Mouse (Mus musculus): ENCODE measurements around the gene Slc37a1. TPM values are rescaled to one million over a fixed set of nuclear protein-coding genes. Genes with fewer than 3 reads are reported as not detected.

The Slc37a1 gene
- polyA plus RNA-seq, 1 experiment from 2014 or later = 13.4 TPM

DNA sequence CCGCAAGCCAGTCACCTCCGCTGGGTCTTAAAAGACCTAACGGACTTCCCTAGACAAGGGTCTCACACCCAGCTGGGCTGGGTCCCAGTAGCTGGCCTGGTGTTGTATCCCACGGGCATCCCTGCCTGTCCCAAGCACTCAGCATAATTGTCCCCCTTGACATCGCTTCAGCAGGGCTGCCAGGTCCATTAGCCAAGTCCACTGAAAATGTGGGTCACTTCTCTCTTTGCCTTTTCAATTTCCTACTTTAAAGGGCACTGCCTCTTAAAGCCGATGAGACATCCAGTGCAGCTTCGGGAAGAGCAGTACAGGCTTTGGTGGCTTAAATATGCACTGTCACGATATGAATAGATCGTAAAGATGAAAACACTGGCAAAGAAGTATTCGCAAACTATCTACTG is 91.8 kb downstream of the Slc37a1 start:
- Histone ChIP-seq H3K9ac (no peak overlapping the region), H3K9me3 (no peaks in the 10 kb centered on the region), H3K27ac (replicated peaks) (peak overlapping the region; percentile 30; the same call in 1 of the 2 replicates), H3K36me3 (no peaks in the 10 kb centered on the region), H3K4me3 (no peak overlapping the region), H3K27me3 (no peaks in the 10 kb centered on the region), H3K4me1 (replicated peaks) (peaks cover 8% of the 10 kb centered on the region), H3K4me2 (peak overlapping the region; percentile 31)
- 57% methylated on average over 10 of the region's 10 CpGs for WGBS
- 0 out of 2 replicates have a peak, but pooled peaks have one; percentile 71 for ATAC-seq (ENCODE audit: low FRiP score, low read depth)

DNA sequence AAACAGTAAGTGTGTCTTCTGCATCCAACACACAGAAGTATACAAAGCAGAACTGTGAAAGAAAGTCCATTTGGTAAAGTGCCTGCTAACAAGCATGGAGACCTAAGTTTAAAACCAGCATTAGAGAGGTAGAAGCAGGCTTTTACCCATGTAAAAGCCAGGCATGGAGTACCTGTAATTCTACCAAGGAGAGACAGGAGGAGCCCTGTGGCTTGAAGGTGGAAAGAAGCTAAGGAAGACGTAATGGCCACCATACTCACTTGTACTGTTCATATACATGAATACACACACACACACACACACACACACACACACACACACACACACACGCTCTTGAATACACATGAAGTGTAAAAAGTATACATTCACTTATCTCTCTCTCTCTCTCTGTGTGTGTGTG is 92.5 kb downstream of the Slc37a1 start:
- H3K36me3 ChIP-seq = no peaks in the 10 kb centered on the region
- no peaks in the 10 kb centered on the region for H3K27me3 ChIP-seq
- WGBS = 80% methylated on average over 2 of the region's 2 CpGs
- no peak overlapping the region for H3K4me2 ChIP-seq
- peaks cover 8% of the 10 kb centered on the region for H3K4me1 ChIP-seq (replicated peaks)
- no peak for ATAC-seq (ENCODE audit: low FRiP score, low read depth)
- no peak overlapping the region for H3K27ac ChIP-seq (replicated peaks)
- H3K9me3 ChIP-seq = no peaks in the 10 kb centered on the region
- no peak overlapping the region for H3K4me3 ChIP-seq
- no peak overlapping the region for H3K9ac ChIP-seq

DNA sequence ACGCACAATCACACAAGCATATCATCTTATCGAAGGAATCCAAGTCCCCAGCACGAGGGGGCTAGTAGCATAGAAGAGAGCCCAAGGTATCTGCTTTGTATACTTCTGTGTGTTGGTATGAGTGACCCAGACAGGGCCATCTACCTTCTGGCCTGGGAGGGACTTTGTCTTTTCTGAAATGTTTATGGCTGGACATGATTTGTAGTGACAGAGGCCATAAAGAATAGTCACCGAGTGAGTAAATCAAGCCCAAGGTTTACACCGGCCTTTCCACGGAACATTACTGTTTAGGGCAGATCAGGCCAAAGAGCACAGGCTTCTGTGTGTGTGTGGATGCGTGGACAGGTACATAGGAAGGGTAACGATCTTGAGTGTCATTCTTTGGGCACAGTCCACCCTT is 93.3 kb downstream of the Slc37a1 start:
- 88% methylated on average over 8 of the region's 8 CpGs for WGBS
- no peak overlapping the region for H3K4me2 ChIP-seq
- H3K36me3 ChIP-seq = no peaks in the 10 kb centered on the region
- H3K4me1 ChIP-seq (replicated peaks) = peaks cover 12% of the 10 kb centered on the region
- no peak overlapping the region for H3K4me3 ChIP-seq
- no peak for ATAC-seq (ENCODE audit: low FRiP score, low read depth)
- H3K27ac ChIP-seq (replicated peaks) = no peak overlapping the region
- no peaks in the 10 kb centered on the region for H3K9me3 ChIP-seq
- H3K9ac ChIP-seq = no peak overlapping the region
- H3K27me3 ChIP-seq = no peaks in the 10 kb centered on the region

DNA sequence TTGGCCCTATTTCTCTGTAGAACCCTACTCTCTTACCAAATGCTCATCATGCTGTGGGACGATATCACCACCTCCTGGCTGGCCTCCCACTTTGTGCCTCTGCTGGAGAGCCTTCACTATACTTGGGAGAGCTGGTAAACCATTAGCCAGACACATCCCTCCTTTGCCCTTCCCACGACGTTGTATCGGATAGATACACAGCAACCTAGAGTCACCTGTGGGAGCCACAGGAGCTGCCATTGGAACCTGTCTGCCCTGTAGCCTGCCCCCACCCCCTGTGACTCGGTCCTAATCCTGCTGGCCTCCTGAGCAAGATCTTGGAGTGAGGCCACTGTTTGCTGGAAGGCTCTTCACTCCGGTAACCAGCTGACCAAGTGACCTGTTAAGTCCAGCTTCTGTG is 96.7 kb downstream of the Slc37a1 start:
- WGBS = 73% methylated on average over 6 of the region's 6 CpGs
- H3K36me3 ChIP-seq = no peaks in the 10 kb centered on the region
- ATAC-seq (ENCODE audit: low FRiP score, low read depth) = no peak

DNA sequence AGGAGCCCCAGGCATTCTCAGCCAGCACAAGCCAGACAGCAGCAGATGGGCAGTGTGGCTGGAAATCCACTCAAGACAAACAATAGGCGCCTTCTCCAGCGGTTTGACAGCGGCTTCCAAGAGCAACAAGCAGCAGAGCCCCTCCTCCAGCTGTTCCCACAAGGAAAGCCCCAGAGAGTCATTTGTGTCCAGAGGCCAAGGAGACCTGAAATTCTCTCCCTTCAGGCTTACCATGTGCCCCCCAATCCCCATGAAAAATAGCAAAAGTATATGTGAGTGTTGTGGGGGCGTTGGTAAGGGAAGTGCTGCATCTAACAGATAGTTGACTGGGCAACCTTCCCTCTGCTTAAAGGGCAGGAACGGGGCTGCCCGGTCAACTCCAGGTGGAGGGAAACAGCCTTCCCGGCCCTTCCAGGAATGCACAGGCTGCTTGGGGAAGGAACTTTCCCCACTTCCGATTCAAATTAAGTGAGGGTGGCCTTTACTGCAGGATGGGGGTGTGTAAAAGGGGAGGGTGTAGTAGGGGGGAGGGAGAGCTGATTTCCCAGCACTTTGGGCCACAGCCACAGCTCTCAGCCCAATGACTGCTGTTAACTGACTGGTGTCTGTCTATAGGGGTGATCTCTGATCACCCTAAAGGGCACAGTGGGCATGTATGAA is 98.5 kb downstream of the Slc37a1 start:
- H3K4me3 ChIP-seq = no peak overlapping the region
- H3K9me3 ChIP-seq = no peaks in the 10 kb centered on the region
- peak overlapping the region; percentile 77 for H3K27ac ChIP-seq (replicated peaks)
- peak overlapping the region; percentile 70 for H3K4me2 ChIP-seq
- ATAC-seq (ENCODE audit: low FRiP score, low read depth) = peak; percentile 32
- H3K4me1 ChIP-seq (replicated peaks) = peaks cover 48% of the 10 kb centered on the region
- H3K36me3 ChIP-seq = no peaks in the 10 kb centered on the region
- 11% methylated on average over 8 of the region's 8 CpGs for WGBS
- H3K9ac ChIP-seq = no peak overlapping the region
- H3K27me3 ChIP-seq = no peaks in the 10 kb centered on the region

More for the DNA sequence above, 96.7 kb downstream of the Slc37a1 start:
- Histone ChIP-seq H3K9me3 (no peaks in the 10 kb centered on the region), H3K9ac (no peak overlapping the region), H3K4me2 (no peak overlapping the region), H3K4me1 (replicated peaks) (peaks cover 31% of the 10 kb centered on the region), H3K27ac (replicated peaks) (no peak overlapping the region), H3K27me3 (no peaks in the 10 kb centered on the region), H3K4me3 (no peak overlapping the region)

DNA sequence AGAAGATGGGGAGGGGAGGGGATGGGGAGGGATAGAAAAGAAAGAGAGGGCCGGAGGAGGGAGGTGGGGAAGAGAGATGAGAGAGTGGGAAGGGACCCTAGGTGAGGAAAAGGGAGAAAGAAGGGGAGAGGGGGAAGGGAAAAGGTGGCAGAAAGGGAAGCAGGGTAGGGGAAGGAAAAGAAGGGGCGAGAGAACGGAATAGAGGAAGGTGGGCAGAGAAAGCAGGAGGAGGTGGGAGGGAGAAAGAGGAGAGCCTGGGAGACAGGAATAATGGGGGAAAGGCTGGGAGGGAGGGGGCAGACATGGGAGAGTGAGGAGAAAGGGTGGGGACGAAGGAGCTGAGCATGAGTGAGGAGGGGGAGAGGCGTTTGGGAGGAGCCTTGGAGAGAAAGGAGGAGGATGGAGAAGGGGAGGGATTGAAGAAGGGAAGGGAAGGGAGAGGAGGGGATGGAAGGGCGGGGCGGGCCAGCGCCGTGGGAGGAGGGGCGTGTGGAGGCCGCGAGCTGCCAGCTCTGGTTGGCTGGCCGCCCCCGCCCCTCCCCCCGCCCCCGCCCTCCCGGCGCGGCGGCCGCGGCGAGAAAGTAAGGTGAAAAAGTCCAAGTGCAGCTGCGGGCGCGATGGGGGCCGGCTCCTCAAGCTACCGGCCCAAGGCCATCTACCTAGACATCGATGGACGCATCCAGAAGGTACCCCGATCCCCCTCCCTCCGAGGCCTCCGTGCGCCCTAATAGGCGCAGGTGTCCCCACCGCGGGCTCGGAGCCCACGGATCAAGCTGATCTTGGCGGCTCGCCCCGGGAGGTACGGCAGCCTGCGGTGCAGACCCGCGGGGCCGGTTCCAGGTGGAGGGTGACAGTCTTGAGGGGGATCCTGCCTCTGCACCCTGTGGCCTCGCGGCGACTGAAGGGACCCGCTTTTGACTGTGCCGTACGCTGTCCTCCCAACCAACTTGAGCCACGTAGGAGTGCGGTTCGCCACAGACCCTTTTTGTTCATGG is 99.4 kb downstream of the Slc37a1 start, which contains the start of gene Pde9a:
Gene Pde9a (plus strand): TSS at position 540 of the 995 bp plus-strand sequence.
- H3K27ac ChIP-seq (replicated peaks) = peak within 1 kb of the TSS; percentile 77
- H3K9ac ChIP-seq = peak within 1 kb of the TSS; percentile 69
- H3K27me3 ChIP-seq = no peaks in the 10 kb centered on the region
- WGBS = under 1% methylated on average over 45 of the region's 56 CpGs
- no peaks in the 10 kb centered on the region for H3K36me3 ChIP-seq
- peaks cover 49% of the 10 kb centered on the region for H3K4me1 ChIP-seq (replicated peaks)
- ATAC-seq (ENCODE audit: low FRiP score, low read depth) = peak; percentile 91
- peak within 1 kb of the TSS; percentile 70 for H3K4me2 ChIP-seq
- H3K9me3 ChIP-seq = no peaks in the 10 kb centered on the region
- H3K4me3 ChIP-seq = peak within 1 kb of the TSS; percentile 70

DNA sequence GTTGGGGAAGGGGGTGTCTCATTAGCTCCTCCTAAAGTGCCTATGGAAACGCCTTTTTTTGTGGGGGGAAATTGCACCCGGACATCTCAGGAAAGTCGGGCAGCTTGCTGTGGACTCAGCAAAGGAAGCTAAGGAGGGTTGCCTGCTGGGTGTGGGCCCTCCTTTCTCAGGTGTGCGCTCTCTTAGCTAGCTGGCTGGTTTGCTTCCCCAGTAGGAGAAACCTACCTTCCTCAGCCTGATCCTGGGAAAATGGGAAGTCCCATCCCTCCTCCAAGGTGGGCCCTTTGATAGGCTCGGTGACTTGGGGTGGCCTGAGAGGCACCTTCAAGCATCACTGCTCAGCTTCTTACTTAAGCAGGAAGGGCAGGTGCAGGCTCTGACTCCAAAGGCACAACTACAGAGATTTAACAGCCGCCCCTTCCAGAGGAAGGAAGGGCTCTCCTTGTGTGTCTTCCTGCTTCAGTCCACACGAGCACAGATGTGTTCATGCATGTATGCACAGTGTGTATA is 100.2 kb downstream of the Slc37a1 start:
- Histone ChIP-seq H3K36me3 (no peaks in the 10 kb centered on the region), H3K4me3 (peak overlapping the region; percentile 70), H3K27me3 (no peaks in the 10 kb centered on the region), H3K9me3 (no peaks in the 10 kb centered on the region), H3K27ac (replicated peaks) (peak overlapping the region; percentile 62), H3K4me1 (replicated peaks) (peaks cover 49% of the 10 kb centered on the region), H3K4me2 (peak overlapping the region; percentile 70), H3K9ac (peak overlapping the region; percentile 69)
- 9% methylated on average over 7 of the region's 7 CpGs for WGBS
- ATAC-seq (ENCODE audit: low FRiP score, low read depth) = no peak

DNA sequence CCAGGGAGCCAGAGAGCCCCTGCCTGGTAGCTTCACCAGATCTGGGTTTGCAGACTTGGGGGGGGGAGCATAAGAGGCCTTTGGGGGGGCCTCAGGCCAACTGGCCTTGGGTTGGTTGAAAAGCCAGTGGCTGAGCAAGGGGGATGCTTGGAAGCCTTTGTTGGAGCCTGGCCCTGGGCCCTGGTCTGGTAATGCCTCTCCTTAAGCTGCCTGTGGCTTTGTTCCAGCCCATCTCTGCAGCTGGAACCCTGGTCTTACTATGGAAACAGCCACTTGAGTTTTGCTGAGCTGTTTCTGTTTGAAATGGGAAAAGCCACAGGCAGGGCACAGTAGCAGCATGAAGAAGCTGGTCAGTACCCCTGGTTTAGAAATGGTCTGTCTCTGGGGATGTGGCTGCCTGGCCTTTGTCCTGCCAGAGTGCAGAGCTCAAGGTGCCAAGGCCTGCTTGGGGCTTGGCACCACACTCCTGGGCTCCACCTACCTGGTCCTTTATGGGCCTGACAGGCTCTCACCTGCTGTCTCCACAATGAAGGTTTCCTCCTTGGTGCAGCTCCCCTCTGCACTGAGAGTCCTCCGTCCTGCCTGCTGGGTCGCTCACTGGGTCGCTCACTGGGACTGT is 102.9 kb downstream of the Slc37a1 start:
- Histone ChIP-seq H3K36me3 (no peaks in the 10 kb centered on the region), H3K9ac (0 out of 2 replicates have a peak overlapping the region, but pooled peaks have one; percentile 15), H3K4me2 (peak overlapping the region; percentile 70), H3K27me3 (no peaks in the 10 kb centered on the region), H3K27ac (replicated peaks) (peak overlapping the region; percentile 54), H3K4me3 (no peak overlapping the region), H3K9me3 (no peaks in the 10 kb centered on the region), H3K4me1 (replicated peaks) (peaks cover 48% of the 10 kb centered on the region)
- ATAC-seq (ENCODE audit: low FRiP score, low read depth) = no peak
- 86% methylated on average over 3 of the region's 3 CpGs for WGBS

DNA sequence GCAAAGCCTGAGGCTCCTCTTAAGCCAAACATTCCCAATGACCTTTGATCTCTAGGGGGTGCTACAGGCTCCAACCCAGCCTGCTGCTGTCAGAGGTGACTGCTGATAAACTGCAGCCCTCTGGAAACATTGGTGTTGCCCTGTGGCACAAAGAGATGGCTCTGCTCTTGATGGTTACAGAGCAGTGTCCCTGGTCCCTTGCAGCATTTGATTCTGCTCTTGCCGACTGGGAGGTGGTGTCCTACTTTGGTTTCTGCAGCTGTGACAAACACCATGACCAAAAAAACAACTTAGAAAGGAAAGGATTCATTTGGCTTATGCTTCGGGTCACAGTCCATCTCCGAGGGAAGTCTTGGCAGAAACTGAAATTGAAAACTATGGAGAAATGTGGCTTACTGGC is 104.9 kb downstream of the Slc37a1 start:
- Histone ChIP-seq H3K36me3 (no peaks in the 10 kb centered on the region), H3K4me1 (replicated peaks) (peaks cover 36% of the 10 kb centered on the region), H3K4me2 (no peak overlapping the region), H3K9ac (no peak overlapping the region), H3K27me3 (no peaks in the 10 kb centered on the region), H3K9me3 (no peaks in the 10 kb centered on the region), H3K27ac (replicated peaks) (no peak overlapping the region), H3K4me3 (no peak overlapping the region)
- ATAC-seq (ENCODE audit: low FRiP score, low read depth) = no peak
- 80% methylated on average over 3 of the region's 3 CpGs for WGBS

DNA sequence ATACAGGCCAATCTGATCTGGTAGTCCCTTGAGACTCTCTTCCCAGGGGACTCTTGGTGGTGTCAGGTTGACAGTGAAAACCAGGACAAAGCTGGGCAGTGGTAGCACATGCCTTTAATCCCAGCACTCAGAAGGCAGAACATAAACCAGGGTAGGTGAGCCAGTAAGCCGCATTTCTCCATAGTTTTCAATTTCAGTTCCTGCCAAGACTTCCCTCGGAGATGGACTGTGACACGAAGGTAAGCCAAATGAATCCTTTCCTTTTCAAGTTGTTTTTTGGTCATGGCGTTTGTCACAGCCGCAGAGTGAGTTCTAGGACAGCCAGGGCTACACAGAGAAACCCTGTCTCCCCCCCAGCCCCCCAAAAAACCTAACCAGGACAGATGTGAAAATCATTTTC is 105.4 kb downstream of the Slc37a1 start:
- H3K9ac ChIP-seq = no peak overlapping the region
- H3K27ac ChIP-seq (replicated peaks) = no peak overlapping the region
- peaks cover 32% of the 10 kb centered on the region for H3K4me1 ChIP-seq (replicated peaks)
- no peak for ATAC-seq (ENCODE audit: low FRiP score, low read depth)
- WGBS = 88% methylated on average over 5 of the region's 5 CpGs
- no peak overlapping the region for H3K4me2 ChIP-seq
- H3K4me3 ChIP-seq = no peak overlapping the region
- no peaks in the 10 kb centered on the region for H3K9me3 ChIP-seq
- H3K27me3 ChIP-seq = no peaks in the 10 kb centered on the region
- H3K36me3 ChIP-seq = no peaks in the 10 kb centered on the region

DNA sequence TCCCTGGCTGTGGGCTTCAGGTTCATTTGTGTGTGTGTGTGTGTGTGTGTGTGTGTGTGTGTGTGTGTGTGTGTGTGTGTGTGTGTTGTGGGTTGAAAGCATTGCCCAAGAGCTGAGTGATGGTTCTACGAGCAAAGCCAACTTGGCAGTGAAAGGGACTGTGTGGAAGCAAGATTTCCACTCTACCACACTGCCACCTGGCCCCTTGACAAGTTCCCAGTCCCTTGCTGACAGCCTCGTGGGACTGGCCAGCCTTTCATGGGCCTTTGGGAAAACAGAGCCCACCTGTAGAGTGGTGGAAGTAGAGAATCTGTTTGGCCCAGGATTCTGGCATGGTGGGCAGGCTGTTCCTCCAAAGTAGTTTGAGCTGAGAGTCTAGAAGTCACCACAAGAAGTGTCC is 107.2 kb downstream of the Slc37a1 start:
- no peaks in the 10 kb centered on the region for H3K27me3 ChIP-seq
- H3K9ac ChIP-seq = no peak overlapping the region
- H3K36me3 ChIP-seq = no peaks in the 10 kb centered on the region
- H3K27ac ChIP-seq (replicated peaks) = no peak overlapping the region
- peaks cover 14% of the 10 kb centered on the region for H3K4me1 ChIP-seq (replicated peaks)
- H3K4me3 ChIP-seq = no peak overlapping the region
- WGBS = 75% methylated on average over 2 of the region's 2 CpGs
- no peak overlapping the region for H3K4me2 ChIP-seq
- H3K9me3 ChIP-seq = no peaks in the 10 kb centered on the region
- ATAC-seq (ENCODE audit: low FRiP score, low read depth) = no peak

All from hindbrain, embryonic 15.5 days (tissue).